Mouse (Mus musculus) spleen, adult 2 months (tissue): ENCODE results near the gene Sec61g.

Experiments used
- CTCF ChIP-seq: fragments of 200-500 bp; IDR thresholded peaks from 2 replicates; pipeline ENCODE4 v1.5.1; 2011; ENCODE audit warnings: mild to moderate bottlenecking, inconsistent platforms; ENCODE audit not compliant: insufficient read depth, insufficient read length, insufficient replicate concordance; ENCODE audit errors: extremely low read depth
- POLR2A ChIP-seq: fragments of 200-500 bp; IDR thresholded peaks from 2 replicates; pipeline ENCODE4 v1.6.1; 2011; ENCODE audit warnings: low read depth, low read length, inconsistent platforms

GRCm38 (mm10) chr11:16507385-16508051 is 766 bp downstream of the Sec61g start:
- TF ChIP-seq CTCF, result no peak
- no peak for TF ChIP-seq POLR2A
